Mouse (Mus musculus) kidney, adult 2 months (tissue): ENCODE results near the gene Ampd2. TPM values are rescaled to one million over a fixed set of nuclear protein-coding genes. Genes with fewer than 3 reads are reported as not detected.
A peak's percentile ranks its signal among the peaks of the same experiment; 100 is the strongest.

Source experiments
- DNase-seq: peaks from one replicate; pipeline ENCODE4 v3.0.0; 2021
- H3K27ac ChIP-seq: fragments of 200-500 bp; 2 replicates; pipeline ENCODE4 v1.5.1; 2012; ENCODE audit warnings: low read depth, low read length, control low read depth, inconsistent platforms; ENCODE audit not compliant: insufficient read depth
- H3K27me3 ChIP-seq: fragments of 200-500 bp; replicated peaks from 2 replicates; pipeline ENCODE4 v1.6.1; 2012; ENCODE audit warnings: mild to moderate bottlenecking, moderate library complexity, low read length, inconsistent platforms; ENCODE audit not compliant: control insufficient read depth, insufficient read depth
- H3K36me3 ChIP-seq: fragments of 200-500 bp; 2 replicates; pipeline ENCODE4 v1.6.1; 2012; ENCODE audit warnings: mild to moderate bottlenecking, moderate library complexity, low read length, inconsistent platforms; ENCODE audit not compliant: control insufficient read depth, insufficient read depth
- H3K4me1 ChIP-seq: fragments of 200-500 bp; 2 replicates; pipeline ENCODE4 v1.6.1; 2011; ENCODE audit warnings: low read length; ENCODE audit not compliant: control insufficient read depth, insufficient read depth
- H3K4me3 ChIP-seq: fragments of 200-500 bp; 2 replicates; pipeline ENCODE4 v1.5.1; 2011; ENCODE audit warnings: mild to moderate bottlenecking, low read depth, low read length, control low read depth; ENCODE audit not compliant: insufficient read depth
- CTCF ChIP-seq: fragments of 200-500 bp; conservative IDR thresholded peaks from 2 replicates; pipeline ENCODE4 v1.5.1; 2011; ENCODE audit warnings: low read depth, mild to moderate bottlenecking, control low read depth, low read length, moderate library complexity, mixed read lengths; ENCODE audit not compliant: insufficient read depth, insufficient read length
- POLR2A ChIP-seq: fragments of 200-500 bp; IDR thresholded peaks from one replicate; pipeline ENCODE4 v1.6.1; 2011; ENCODE audit warnings: low read depth, low read length, control low read depth
- WGBS: fragments of 180-500 bp; shearing (Covaris S2); methylation state at CpG from one replicate; pipeline ENCODE4 v1.1.7; 2018; 5-methylcytosine and 5-hydroxymethylcytosine counted together
- polyA plus RNA-seq: library from polyadenylated mRNA; depleted of rRNA; stranded (reverse); fragments of >200 nt; gene quantifications from 2 replicates; pipeline ENCODE4 v1.2.3, GENCODE M21; 2012

Ampd2 gene
- polyA plus RNA-seq, 1 experiment = 59.0 TPM

- TF ChIP-seq POLR2A (no peak), CTCF (no peak)
- Histone ChIP-seq H3K27me3 (no peaks in the 10 kb centered on the region), H3K4me1 (peaks cover 10% of the 10 kb centered on the region; the same call in 1 of the 2 replicates), H3K36me3 (no peaks in the 10 kb centered on the region), H3K4me3 (peak overlapping the region; percentile 66), H3K27ac (no peak overlapping the region)
- WGBS = 8% methylated on average over 13 of the region's 13 CpGs
- no peak for DNase-seq
These were observed 1.6 kb downstream of the Ampd2 start for GRCm38 (mm10) chr3:108084767-108085270.

GRCm38 (mm10) chr3:108083904-108084407, 2.5 kb downstream of the Ampd2 start:
- H3K36me3 ChIP-seq = no peaks in the 10 kb centered on the region
- TF ChIP-seq CTCF = no peak
- WGBS = 75% methylated on average over 4 of the region's 4 CpGs
- H3K27me3 ChIP-seq = no peaks in the 10 kb centered on the region
- peak; percentile 18 for DNase-seq
- no peak overlapping the region for H3K4me3 ChIP-seq
- no peak overlapping the region for H3K27ac ChIP-seq
- peaks cover 10% of the 10 kb centered on the region; the same call in 1 of the 2 replicates for H3K4me1 ChIP-seq

- Histone ChIP-seq H3K4me3 (no peak overlapping the region), H3K27me3 (no peaks in the 10 kb centered on the region), H3K36me3 (no peaks in the 10 kb centered on the region), H3K4me1 (peaks cover 10% of the 10 kb centered on the region; the same call in 1 of the 2 replicates), H3K27ac (no peak overlapping the region)
- DNase-seq = no peak
- TF ChIP-seq POLR2A (no peak), CTCF (no peak)
- WGBS = 55% methylated on average over 2 of the region's 2 CpGs
These were observed 3.3 kb downstream of the Ampd2 start for GRCm38 (mm10) chr3:108083161-108083560.

- Histone ChIP-seq H3K27ac (no peak overlapping the region), H3K4me3 (no peak overlapping the region), H3K4me1 (peaks cover 10% of the 10 kb centered on the region; the same call in 1 of the 2 replicates), H3K27me3 (no peaks in the 10 kb centered on the region), H3K36me3 (no peaks in the 10 kb centered on the region)
- WGBS = 74% methylated on average over 1 of the region's 1 CpGs
- DNase-seq = no peak
- no peak for TF ChIP-seq CTCF
- no peak for TF ChIP-seq POLR2A
These were observed 4.1 kb downstream of the Ampd2 start for GRCm38 (mm10) chr3:108082251-108082875.

- no peaks in the 10 kb centered on the region for H3K36me3 ChIP-seq
- H3K4me1 ChIP-seq = peaks cover 6% of the 10 kb centered on the region; the same call in 1 of the 2 replicates
- no peak overlapping the region for H3K4me3 ChIP-seq
- DNase-seq = no peak
- WGBS = 50% methylated on average over 4 of the region's 4 CpGs
- no peaks in the 10 kb centered on the region for H3K27me3 ChIP-seq
- no peak overlapping the region for H3K27ac ChIP-seq
- no peak for TF ChIP-seq CTCF
- TF ChIP-seq POLR2A = no peak
These were observed 4.8 kb downstream of the Ampd2 start for GRCm38 (mm10) chr3:108081681-108082080.

- Histone ChIP-seq H3K4me1 (no peaks in the 10 kb centered on the region), H3K27me3 (no peaks in the 10 kb centered on the region), H3K36me3 (no peaks in the 10 kb centered on the region; the same call in 1 of the 2 replicates), H3K4me3 (no peak overlapping the region), H3K27ac (no peak overlapping the region)
- WGBS = 51% methylated on average over 9 of the region's 9 CpGs
- DNase-seq = peak; percentile 76
- TF ChIP-seq CTCF = no peak
- no peak for TF ChIP-seq POLR2A
These were observed 9.6 kb downstream of the Ampd2 start for GRCm38 (mm10) chr3:108076836-108077235.

GRCm38 (mm10) chr3:108072983-108073569, 13.4 kb downstream of the Ampd2 start:
- WGBS = 79% methylated on average over 10 of the region's 10 CpGs

More at GRCm38 (mm10) chr3:108072983-108073569, 13.4 kb downstream of the Ampd2 start:
- Histone ChIP-seq H3K36me3 (no peaks in the 10 kb centered on the region; the same call in 1 of the 2 replicates), H3K4me1 (peaks cover 3% of the 10 kb centered on the region; the same call in 1 of the 2 replicates), H3K4me3 (no peak overlapping the region), H3K27me3 (no peaks in the 10 kb centered on the region), H3K27ac (no peak overlapping the region)
- TF ChIP-seq POLR2A = no peak
- no peak for TF ChIP-seq CTCF
- DNase-seq = no peak
